Mouse (Mus musculus): ENCODE measurements around the gene Slc46a1.
A peak's percentile ranks its signal among the peaks of the same experiment; 100 is the strongest.

The Slc46a1 gene

DNA sequence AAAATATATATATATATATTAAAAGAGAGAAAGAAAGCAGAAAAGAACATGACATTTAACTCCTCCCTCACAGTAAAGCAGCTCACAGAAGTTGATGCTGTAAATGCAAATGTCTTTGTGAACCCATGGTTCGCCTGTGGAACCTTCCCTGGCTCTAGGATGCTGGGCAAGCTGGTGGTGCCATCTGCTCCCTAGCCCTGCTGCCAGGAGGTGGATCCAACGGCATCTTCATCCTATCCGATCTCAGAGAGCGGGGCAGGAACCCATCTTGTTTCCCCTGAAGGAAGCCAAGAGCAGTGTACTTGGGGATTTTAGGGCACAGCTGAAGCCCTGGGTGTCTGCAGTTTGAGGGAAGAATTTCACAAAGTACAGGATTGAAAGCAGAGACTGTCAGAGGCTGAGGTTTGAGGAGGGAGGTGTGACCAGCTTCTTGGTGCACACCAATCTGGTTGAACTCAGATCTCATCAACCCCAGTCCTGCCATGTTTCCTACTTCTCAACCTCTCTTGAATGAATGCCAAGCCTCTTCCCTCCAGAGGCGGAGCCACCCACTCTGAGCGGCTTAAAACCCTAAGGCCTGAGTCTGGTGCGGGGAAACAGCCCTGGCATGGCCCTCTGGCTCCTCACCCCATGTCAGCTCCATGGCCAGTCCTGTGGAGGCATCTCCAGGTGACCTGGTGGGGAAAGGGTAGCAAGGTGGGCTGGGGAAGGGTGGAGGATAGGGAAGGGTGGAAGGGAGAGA, 37.6 kb downstream of the Slc46a1 start, which contains the start of gene Sebox:
Sebox (plus strand) TSS at position 539 of the 742 bp plus-strand sequence.
- DNase-seq (ENCODE audit: low spot score): no peak

DNA sequence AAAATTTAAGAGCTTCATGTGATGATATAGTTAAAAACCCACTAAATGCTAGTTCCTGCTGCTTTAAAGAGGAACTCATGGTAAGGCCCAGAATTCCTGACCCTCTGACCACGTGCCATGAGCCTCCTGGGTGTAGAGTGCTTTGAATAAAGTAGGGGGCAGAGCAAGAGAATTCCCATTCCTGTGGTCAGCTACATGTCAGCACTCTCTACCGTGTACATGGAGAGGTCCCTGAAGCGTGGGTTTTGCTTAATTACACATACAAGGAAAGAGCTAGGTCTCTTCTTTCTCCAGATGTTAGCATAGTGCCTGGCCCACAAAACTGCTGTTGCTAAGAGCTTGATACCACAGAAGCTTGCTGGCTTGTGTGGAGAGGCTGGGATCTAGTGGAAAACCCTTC, 39.9 kb downstream of the Slc46a1 start:
- DNase-seq (ENCODE audit: low spot score): no peak

GRCm38 (mm10) chr11:78509148-78509547, 43.7 kb downstream of the Slc46a1 start:
- peak; percentile 22 for DNase-seq (ENCODE audit: low spot score)

GRCm38 (mm10) chr11:78512025-78512957, 46.8 kb downstream of the Slc46a1 start, which contains the start of the genes Tmem199 and Poldip2:
Tmem199 (minus strand) TSS chr11:78512172.
Poldip2 (plus strand) TSS chr11:78512193.
- DNase-seq (ENCODE audit: low spot score): peak; percentile 93

DNA sequence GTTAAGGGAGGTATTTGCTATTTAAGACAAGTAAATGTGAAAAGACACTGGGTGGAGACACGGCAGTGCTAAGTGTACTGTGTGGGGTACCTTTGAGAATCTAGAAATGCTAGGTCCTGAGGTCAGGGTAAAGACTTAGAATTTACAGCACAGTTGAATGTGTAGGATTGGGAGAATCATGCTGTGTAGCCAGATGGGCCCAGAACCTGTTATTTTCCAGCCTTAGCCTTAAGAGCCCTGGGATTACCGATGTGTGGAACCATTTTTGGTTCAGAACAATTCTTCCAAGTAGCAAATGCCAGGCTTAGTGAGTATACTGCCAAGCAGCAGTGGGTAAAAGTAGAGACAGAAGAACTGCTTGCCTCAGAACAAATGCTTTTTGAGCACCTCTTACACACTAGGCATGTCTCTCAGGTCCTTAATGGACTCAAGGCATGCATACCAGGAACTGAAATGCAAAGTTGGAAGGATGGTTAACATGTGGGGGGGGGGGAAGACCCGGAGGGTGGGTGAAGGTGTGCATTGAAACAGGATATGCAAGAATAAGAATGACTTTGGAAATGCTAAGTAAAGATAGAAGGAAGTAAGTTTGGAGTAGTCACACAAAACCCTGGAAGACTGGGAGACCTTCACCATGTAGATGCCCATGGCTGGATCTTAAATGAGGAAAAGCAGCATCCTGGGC, 47.8 kb downstream of the Slc46a1 start:
- peak; percentile 47 for DNase-seq (ENCODE audit: low spot score)

DNA sequence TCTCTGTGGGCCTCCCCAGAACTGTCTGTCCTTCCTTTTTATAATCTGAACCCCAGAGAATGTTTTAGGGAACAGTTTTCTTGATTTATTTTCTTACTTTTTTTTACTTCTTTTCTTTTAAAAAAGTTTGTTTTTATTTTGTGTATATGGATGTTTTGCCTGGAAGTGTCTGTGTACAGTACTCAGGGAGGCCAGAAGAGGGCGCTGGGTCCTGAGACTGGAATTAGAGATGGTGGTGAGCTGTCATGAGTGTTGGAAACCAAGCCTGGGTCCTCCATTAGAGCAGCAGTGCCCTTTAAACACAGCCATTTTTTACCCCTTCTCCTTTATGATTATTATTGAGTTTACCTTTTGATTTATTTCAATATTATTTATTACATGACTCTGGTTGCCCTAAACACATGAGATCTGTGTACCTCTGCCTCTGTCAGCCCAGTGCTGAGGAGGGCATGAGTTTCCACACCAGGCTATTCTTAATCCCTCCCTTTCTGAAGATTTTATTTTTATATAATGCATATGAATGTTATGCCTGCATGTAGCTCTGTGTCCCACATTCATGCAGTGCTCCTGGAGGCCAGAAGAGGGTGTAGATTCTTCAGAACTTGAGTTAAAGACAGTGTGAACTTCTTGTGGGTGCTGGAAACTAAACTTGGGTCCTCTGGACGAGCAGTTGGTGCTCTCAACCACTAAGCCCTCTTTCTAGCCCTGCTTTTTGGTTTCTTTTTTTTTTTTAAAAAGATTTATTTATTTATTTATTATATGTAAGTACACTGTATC, 50.2 kb downstream of the Slc46a1 start:
- peak; percentile 39 for DNase-seq (ENCODE audit: low spot score)

DNA sequence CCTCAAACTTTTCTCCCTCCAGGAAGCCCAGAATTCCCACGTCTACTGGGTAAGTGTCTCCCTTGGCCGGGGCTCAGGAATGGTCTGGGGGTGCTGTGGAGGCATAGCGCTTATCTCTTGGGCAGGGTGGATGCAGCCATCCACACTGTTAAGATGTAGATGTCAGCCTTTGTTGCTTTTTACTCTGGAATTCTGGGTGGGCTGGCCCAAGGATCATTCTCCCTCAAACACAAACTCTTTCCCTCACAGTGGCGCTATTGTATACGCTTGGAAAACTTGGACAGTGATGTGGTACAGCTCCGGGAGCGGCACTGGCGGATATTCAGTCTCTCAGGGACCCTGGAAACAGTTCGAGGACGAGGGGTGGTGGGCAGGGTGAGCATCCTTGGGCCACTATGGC, 53.4 kb downstream of the Slc46a1 start:
- no peak for DNase-seq (ENCODE audit: low spot score)
